Mouse (Mus musculus): ENCODE results near the gene Vax2.

Vax2 gene

DNA sequence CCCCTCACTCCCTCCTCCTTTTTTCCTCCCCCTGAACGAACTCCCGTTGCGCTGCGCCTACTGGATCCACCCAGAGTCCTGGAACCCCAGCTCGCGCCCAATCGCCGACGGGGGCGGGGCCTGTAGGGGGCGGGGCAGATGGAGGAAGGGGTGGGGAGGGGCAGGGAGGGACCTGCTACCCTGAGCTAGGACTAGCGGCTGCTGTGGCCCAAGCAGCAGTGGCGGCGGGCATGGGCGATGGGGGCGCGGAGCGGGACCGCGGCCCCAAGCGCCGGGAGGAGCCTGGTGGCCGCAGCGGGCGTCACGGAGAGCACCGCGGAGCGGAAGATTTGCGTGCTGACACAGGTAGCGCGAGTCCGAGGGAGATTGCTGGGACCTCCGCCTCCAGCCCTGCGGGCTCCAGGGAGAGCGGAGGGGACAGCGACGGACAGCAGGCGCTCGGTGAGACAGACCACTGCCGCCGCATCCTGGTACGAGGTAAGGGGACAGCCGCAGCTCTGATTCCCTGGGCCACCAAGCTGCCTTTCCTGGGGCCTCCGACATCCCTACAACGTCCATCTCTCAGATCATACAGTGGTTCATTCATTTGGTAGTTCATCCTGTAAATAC lies at the start of gene Vax2:
Gene Vax2, plus strand, starts transcription at position 198 of the 609 bp plus-strand sequence.
- DNase-seq: no peak

DNA sequence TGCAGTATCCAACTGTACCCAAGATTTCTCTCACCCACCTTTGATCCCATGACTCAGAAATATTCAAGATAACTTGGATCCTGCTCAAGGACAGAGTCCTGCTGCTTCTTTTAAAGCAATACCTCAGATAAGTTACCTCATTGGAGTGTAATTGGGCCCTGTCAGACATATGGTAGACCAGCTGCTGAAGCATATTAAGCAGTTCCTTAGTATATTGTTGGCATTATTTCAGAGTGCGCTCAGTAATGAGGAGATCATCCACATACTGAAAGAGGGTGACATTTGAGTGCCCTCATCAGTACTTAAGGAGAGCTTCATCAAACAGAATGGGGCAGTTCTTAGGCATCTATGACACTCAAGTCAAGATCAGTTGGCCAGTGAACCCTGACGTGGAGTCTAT lies 46.1 kb upstream of the Vax2 start:
- DNase-seq: no peak

GRCm38 (mm10) chr6:83673395-83673794 lies 37.7 kb upstream of the Vax2 start:
- DNase-seq: peak; percentile 63 to 81

- no peak for DNase-seq
Measured at GRCm38 (mm10) chr6:83677757-83678156, 33.3 kb upstream of the Vax2 start, which contains the start of gene Cd207. Gene Cd207, minus strand, starts transcription at chr6:83677857.

- DNase-seq: no peak
Measured at GRCm38 (mm10) chr6:83689374-83689773, 21.7 kb upstream of the Vax2 start.

DNA sequence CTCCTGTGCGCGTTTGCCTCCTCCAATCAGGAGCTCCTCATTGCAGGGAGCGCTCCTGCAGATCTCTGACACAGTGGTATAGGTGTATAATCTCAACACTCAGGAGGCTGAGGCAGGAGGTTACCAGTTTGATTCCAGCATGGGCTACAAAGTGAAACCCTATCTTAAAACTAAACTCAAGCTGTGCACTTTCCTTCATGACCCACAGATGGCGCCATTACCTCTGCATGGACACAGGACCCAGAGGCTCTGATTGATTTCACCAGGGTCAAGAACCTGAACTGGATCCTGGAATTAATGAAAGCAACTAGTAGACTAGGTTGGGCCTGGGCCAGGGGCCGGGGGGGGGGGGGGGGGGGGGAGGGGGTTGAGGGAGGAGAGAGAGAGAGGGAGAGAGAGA lies 20.8 kb upstream of the Vax2 start:
- DNase-seq: peak; percentile 42 to 52

GRCm38 (mm10) chr6:83690936-83691335 lies 20.1 kb upstream of the Vax2 start:
- no peak for DNase-seq

- DNase-seq: no peak
Measured at GRCm38 (mm10) chr6:83692962-83693361, 18.1 kb upstream of the Vax2 start.

GRCm38 (mm10) chr6:83693835-83694234 lies 17.2 kb upstream of the Vax2 start:
- peak; percentile 39 to 44 for DNase-seq

GRCm38 (mm10) chr6:83695731-83696130 lies 15.3 kb upstream of the Vax2 start:
- no peak for DNase-seq

GRCm38 (mm10) chr6:83696684-83697083 lies 14.4 kb upstream of the Vax2 start:
- no peak for DNase-seq

DNA sequence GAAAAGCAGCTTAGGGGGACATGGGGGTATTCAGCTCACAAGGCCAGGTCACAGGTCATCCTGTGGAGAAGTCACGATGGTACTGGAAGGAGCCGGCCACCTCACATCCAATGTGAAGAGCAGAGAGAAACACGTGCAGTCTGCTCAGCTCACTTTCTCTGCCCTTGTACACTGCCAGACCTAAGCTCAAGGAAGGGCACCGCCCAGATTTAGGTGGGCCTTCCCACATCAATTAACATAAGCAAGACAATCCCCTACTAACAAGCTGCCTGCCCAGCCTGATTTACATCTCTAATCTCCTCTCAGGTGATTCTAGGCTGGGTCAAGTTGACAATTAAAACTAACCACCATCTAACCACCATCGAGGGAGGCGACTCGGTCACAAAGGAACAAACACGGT lies 13.1 kb upstream of the Vax2 start:
- no peak for DNase-seq

DNA sequence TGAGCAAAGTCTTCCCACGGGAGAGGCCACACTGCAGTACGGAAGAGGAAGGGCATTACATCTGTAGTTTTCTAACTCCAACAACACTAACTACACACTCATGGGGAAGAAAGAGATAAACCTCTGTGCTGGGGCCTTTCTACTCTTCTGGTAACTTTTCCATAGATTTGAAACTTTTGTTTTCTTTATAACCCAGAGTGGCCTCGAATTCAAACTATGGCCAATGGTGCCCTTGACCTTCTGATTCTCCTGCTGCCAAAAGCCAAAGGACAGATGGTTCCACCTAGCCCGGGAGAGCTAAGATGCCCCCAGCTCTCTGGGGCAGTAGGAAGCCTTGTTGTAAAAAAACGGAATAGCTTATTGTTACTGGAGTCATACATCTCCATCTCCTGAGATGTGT lies 11.1 kb upstream of the Vax2 start:
- no peak for DNase-seq

DNA sequence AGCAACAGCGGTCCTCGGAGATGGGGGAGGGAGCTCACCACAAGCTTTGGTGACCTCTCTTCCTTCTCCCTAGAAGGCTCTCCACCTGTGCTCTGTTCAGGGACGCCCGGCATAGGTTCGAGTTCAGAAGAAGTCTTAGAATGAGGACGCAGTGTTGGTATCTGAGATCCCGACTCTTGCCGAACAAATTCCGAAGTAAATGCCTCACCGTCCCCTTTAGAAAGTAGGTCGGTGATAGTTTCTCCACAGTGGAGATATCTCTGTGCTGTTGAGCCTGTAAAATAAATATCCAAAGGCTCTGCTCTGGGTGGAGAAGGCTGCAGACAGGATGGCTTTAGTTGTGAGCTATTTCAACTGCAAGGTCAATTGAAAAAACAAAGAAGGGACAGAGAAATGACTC lies 10.1 kb upstream of the Vax2 start:
- no peak for DNase-seq

DNA sequence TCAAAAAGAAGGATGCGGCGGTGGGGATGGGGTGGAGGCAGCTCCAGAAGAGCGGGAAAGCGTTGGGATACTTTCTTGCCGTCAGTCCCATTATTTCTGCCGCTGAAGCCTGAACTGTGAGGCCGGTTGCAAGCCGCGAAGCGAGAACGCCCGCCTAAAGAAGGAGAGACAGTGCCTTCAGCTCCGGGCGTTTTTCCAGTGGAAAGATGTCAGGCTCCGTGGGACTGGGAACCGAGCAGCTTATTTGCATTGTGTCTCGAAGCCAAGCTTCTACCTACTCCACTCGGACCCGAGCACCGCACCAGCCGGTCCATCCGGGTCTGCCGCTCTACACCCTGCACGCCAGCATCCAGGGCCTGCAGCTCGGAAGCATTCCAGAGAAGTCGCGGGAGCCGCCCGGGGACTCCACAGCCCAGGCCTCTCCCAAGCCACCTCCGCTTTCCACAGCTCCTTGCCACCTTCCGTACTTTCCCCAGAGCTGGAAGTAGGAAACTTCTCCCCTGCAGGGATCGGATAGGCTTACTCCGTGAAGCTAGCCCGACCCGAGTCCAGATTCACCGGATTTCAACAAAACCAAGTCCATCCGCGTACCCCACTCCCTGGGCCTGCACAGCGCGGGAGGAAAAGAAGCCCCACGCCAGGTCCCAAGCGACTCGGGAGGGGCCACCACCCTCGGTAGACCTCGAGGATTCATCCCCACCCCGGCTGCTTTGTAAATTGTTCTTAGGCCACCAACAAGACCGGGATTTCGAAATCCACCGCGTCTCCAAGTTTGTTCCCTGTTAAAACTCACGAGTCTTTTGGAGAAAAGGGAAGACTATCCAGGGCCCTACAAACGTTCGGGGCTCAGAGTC lies 8.7 kb upstream of the Vax2 start:
- no peak for DNase-seq

GRCm38 (mm10) chr6:83703000-83703721 lies 7.9 kb upstream of the Vax2 start:
- no peak for DNase-seq

- no peak for DNase-seq
Measured at GRCm38 (mm10) chr6:83703722-83704078, 7.4 kb upstream of the Vax2 start.

- no peak for DNase-seq
Measured at GRCm38 (mm10) chr6:83704294-83704693, 6.8 kb upstream of the Vax2 start.

- no peak for DNase-seq
Measured at GRCm38 (mm10) chr6:83704701-83705100, 6.4 kb upstream of the Vax2 start.

- no peak for DNase-seq
Measured at GRCm38 (mm10) chr6:83707738-83708510, 3.1 kb upstream of the Vax2 start.

DNA sequence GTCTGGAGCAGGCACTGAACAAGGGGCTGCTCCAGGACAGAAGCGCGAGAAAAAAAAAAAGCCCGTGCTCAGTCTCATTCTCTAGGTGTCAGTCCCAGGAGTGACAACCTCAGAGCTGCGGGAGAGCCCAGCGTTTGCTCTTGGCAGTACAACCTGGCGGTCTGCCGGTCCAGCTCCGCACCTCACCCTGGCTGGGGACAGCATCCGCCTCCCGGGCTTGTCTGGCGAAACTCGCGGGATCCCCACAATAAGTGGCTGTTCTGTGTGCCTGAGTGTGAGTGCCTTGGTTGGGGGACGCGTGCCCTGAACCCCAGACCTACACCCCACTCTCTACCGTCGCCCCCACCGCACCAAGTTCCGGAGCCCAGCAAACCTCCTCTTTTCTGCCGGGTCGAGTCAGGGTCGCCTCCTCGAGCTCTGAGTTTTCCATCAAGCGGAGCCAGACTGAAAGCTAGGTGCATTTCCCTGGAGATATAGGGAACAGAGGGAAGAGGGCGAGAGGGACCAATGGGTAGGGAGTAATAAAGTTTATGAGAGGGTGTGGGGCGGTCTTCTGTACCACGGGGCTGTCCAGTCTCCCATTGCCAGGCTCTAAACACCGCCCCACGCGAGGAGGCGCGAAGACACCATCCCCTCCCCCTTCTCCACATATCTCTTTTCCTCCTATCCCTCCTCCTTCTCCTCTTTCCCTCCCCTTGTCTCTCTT lies 550 bp upstream of the Vax2 start:
- DNase-seq: no peak

DNA sequence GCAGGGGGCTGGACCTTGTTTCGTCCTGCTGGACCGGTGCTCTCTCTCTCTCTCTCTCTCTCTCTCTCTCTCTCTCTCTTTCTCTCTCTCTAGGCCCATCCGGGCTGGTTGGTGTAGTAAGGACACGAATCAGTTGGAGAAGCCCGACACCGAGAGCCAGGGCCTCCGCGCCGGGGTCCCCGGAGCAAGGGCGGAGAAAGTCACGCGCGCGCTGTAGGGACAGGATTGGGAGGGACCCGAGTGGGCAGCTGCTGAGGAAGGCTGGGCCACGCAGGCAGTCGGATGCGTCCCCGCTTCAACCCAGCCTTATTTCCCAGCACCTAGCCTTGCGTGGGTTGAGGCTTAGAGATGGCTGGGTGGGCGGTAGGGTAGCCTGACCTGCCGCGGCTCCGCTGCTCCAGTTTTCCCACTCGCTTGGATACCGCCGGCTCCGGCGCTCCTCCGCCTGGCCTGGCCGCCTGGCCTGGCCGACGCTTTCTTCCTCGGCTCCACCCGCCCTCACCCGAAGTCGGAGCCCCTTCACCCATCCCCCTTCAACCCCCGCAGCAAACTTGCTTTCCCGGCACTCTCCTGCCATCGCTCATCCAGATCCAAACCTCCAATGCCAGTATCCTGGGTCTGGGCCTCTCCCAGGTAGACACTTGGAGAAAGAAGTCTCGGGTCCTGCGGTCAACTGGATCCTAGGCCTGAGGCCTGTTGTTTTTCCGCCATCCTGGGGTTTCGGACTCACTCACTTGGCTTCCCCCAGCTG lies 836 bp downstream of the Vax2 start:
- DNase-seq: no peak
